Mouse (Mus musculus) brain, embryonic 14.5 days (tissue): Measurements from ENCODE around the gene Gm49342.

Experiments used
- CTCF ChIP-seq: fragments of 200-500 bp; IDR thresholded peaks from 2 replicates; pipeline ENCODE4 v1.5.1; 2012; ENCODE audit warnings: inconsistent platforms, mild to moderate bottlenecking, moderate library complexity, borderline replicate concordance; ENCODE audit not compliant: insufficient read depth, insufficient read length; ENCODE audit errors: extremely low read depth
- POLR2A ChIP-seq: fragments of 200-500 bp; IDR thresholded peaks from 2 replicates; pipeline ENCODE4 v1.6.1; 2012; ENCODE audit warnings: mild to moderate bottlenecking, inconsistent platforms, borderline replicate concordance; ENCODE audit not compliant: poor library complexity, insufficient read depth, insufficient read length, severe bottlenecking; ENCODE audit errors: extremely low read depth

DNA sequence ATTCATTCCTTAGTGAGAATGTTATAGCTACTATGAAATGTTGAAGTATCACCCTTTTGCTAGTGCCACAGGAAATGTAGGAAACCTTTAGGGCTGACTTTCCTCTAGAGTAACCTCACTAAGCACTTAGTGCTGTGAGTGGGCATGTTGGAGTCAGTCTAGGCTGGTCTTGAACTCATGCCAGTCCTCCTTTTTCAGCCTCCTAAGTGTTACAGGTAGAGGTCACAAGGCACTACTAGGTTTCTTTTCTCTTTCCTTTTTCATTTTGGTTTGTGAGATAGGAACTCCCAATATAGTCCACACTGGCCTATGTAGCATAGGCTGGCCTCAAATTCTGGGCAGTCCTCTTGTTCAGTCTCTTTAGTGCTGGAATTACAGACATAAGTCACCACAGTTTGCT lies 48.9 kb upstream of the Gm49342 start:
- TF ChIP-seq CTCF (no peak), POLR2A (no peak)
